Mouse (Mus musculus): ENCODE measurements around the gene Urgcp.

The Urgcp gene

DNA sequence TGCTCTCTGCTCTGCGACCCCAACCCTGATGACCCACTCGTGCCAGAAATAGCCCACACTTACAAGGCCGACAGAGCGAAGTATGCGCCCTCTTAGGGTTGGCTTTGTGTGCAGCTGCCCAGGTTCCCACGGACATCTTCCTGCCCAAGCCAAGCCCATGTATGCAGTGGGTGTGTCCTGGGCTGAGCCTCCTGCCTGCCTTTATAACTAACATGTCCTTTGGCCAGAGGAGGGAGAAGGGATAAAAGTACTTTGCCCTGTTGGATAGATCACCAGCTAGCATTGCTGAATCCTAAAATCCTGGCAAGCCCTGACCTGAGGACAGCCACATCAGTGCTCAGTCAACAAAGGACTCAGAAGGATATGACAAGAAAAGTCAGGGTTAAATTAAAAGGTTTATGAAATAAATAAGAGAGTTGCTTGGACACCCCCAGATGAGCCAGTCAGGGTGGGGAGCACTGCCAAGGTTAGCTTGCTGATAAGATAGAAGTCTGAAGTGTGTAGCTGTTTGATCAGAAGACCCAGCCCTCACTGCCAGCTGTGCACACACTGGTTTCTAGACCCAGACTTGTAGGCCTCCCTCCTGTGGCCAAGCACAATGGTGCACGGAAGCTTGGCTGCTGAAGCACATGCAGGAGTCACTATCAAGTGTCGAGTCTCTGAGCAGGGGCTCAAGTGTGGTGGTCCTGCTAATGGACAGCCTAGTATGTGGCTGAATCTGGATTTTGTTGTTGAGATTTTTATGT lies 20.2 kb upstream of the Urgcp start:
- no peak for DNase-seq

DNA sequence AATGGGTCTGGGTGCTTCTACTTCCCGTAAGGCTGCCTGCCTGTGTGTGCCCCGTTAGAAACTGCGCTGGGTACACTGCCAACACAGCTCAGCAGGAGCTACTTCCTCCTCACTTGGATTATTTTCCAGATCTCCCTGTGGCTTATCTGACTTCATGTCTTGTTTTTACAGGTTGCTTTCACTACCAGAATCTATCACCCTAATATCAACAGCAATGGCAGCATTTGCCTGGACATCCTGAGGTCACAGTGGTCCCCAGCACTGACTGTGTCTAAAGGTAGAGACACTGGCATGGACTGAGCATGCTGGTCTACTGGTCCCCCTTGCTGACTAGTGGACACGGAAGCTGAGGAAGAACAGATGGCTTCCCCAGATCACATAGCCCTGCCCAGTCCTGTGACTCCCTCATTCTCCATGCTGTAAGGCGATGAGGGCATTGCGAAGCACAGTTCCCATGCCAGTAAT lies 17.9 kb upstream of the Urgcp start:
- no peak for DNase-seq

DNA sequence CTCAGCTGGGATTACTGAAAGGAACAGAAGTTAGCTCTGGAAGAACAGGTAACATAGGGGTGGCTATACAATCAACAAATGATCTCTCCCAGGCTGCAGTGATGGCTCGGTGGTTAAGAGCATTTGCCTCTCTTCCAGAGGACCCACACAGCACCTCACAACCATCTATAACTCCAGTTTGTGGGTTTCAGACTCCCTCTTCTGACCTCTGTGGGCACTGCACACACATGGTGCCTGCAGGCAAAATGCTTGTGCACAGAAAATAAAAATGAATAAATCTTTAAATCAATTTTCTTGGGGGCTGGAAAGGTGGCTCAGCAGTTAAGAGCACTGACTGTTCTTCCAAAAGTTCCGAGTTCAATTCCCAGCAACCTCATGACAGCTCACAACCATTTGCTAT lies 16.3 kb upstream of the Urgcp start:
- no peak for DNase-seq

DNA sequence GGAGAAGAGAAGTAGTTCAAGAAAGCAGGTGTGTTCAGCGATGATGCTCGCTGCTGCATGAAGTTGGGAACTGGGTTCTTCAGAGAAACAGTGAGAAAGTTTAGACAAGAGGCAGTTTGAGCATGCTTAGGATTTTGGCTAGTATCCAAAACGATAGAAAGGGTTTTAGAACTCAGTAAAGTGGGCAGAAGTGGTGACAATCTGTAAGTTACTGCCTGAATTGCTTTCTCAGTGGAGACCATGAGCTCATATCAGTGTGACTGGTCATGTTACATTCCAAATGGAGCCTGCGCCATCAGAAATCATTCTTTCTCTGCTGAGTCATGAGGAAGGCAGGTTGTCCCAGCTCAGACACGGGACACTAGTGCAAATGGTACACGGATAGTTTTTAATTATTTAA lies 3.8 kb upstream of the Urgcp start:
- DNase-seq, result no peak

DNA sequence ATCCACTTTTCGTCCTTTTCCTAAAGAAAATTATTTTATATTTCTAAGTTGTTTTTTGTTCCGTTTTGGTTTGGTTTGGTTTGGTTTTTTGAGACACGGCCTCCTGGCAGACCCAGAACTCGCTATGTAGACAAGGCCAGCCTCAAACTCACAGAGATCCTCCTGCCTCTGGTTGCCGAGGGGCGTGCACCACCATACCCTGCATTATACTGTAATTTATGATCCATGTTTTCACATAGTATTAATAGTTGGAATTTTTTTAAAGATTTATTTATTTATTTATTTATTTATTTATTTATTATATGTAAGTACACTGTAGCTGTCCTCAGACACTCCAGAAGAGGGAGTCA lies 432 bp upstream of the Urgcp start:
- no peak for DNase-seq

DNA sequence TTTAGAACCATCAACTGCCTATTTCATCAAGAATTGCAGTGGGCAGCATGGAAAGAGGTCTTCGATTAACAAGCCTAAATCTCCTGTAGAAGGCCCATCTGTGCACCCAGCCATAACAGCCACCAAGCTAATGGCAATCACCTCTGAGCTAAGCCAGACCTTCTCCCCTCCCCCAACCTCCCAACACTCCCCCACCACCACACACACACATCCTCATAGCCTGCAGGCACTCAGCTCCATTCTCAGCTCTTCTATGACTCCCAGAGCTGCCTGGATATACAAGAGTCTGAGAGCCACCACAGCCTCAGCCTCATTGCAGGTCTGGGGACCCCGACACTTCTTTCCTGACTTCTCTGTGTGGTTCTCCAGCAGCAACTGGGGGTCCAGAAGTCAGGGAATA lies 8.4 kb downstream of the Urgcp start:
- DNase-seq, result no peak

DNA sequence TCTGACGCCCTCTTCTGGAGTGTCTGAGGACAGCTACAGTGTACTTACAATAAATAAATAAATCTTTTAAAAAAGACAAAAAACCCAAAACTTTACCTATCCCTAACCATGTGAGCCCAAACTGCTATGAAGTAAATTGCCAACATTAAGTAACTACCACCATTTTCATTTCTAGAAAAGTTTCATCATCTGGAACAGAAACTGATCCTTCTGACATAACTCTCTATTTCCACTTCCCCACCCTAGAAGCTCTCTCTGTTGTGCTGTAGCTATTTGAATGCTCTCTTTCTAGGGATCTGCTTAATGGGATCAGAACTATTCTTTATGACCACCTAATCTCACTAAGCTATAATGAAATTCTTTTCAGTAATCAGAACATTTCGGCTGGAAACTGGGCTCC lies 17.2 kb downstream of the Urgcp start:
- DNase-seq, result no peak

DNA sequence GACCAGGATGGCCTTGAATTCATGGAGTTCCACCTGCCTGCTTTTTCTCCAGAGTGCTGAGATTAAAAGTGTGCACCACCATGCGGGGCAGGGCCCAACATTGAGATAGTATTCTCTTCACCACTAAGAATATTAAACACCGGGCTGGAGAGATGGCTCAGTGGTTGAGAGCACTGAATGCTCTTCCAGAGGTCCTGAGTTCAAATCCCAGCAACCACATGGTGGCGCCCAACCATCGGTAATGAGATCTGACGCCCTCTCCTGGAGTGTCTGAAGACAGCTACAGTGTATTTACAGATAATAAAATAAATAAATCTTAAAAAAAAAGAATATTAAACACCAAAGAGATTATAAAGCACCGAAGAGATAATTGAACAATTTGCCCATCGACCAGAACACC lies 20.1 kb downstream of the Urgcp start:
- DNase-seq, result peak; percentile 29 to 56

DNA sequence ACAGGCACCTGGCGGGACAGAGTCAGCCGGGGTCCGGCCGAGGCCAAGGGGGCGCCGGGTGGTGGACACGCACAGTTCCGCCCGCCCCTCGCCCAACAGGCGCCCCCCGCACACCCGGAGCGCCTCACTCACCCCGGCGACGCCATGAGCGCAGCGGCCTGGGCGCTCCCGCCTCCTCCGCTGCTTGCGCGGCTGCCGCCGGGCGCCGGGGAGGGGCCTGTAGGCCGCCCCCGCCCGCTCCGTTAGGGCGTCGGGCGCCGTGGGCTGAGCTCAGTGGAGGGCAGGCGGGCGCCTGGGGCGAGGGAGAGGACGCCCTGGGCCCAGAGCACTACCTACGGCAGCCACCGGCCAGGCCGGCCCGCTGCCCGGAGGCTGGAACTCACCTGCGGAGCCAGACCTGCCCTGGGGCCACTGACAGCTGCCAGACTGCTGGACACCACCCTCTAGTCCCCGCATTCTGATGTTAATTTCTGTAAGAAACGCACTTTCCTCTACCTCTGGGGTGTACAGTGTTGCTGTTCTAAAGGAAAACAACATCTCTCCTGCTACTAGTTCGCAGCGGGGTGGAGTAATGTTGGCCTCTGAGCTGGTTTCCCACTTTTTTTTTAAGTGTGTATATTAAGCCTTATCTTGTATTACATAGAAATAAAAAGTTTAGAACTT lies 21.1 kb downstream of the Urgcp start:
- peak; percentile 70 to 79 for DNase-seq

DNA sequence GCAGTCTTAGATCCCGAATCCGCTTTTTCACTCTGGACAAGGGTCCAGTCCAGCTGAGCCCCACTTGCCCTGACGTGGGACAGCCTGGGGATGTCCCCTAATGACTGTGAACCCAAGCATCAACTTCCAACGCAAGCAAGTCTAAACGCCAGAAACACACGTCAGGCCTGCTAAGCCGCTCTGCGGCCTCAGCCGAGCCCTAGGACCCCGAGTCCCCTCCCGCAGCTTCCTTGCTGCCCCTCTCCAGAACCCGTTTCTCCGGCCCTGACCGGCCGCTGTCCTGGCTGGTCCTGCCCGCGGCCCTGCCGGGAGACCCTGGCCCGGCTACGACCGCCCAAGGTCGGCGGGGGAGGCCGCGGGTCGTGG lies 21.6 kb downstream of the Urgcp start:
- no peak for DNase-seq

DNA sequence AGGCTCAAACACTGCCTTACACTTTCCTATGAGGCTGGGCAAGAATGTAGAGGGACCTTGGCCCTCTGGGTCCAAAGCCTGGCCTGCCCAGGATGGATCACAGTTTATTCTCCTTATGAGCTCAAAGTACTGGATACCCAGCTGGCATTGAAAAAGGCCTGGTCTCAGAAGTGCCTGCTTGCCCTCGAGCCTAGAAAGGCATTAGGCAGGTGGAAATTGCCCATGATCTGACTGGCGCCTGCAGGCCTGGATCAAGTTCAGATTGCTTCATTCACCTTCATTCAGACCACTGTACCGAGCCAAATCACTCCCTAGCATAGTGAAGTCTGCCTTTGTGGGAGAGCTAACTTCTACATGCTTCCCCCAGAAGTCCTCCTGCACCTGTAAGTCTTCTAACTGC lies 22.3 kb downstream of the Urgcp start:
- DNase-seq, result no peak

DNA sequence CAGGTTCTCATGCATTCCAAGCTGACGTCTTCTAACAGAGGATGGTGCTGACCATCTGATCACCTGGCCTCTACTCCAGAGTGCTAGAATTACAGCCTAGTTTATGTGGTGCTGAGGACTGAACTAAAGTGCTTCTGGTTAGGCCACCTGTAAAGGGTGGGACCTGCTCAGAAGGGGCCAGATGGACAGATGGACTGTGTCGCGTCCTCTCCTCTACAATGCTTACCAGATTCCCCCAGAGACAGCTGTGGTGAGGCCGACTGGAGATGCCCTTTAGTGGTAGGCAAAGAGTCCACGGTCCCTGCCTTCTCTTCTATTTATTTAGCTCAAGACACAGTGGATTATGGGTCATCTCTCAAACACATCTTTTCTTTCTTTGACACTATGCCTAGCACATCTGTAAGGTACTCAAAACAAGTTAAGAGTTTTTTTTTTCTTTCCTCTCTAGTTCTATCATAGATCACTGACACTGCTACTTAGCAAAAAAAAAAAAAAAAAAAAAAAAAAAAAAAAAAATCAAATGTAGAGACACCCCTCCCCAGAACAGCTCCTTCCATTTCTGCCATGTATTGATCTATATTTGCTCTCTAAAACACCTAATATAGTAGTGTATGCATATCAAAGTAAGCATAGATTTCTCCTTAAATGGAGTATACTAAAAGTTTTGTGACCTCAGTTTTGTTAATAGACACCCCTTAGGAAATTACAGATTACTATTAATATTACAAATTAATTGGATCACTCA lies 23.1 kb downstream of the Urgcp start:
- no peak for DNase-seq

DNA sequence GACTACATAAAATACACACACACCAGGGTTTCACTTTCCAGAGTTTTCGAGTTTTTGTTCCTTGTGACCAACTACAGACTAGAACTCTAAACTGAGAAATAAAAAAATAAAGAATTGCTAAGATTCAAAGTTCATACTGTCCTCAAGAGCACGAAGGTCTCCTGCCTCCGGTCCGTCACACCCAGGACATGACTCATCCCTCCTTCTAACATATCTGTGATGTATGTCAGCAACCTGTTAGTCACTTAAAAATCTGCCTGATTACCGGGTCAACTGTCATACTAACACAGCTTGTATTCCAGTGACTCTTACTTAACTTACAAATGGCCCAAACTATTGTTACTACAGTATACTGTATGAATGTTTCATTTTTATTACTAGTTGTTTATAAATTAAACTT lies 25.0 kb downstream of the Urgcp start:
- no peak for DNase-seq

DNA sequence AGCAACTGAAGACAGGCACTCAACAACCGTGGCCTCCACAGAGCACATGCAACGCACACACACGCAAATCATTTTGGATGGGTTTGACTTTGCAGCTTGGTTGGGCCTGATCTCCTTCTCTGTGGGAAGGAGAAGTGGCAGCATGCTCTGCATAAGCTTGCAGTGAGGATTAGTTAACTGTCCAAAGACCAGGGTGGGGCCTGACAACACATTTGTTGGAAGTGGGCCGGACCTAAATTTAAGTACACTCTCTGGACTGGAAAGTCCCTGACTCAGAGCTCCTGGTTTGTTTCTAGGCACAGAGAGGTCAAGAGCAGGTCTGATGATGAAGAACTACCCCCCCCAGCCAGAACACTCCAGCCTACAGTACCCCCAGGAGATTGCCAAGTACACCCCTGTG lies 27.9 kb downstream of the Urgcp start:
- no peak for DNase-seq

DNA sequence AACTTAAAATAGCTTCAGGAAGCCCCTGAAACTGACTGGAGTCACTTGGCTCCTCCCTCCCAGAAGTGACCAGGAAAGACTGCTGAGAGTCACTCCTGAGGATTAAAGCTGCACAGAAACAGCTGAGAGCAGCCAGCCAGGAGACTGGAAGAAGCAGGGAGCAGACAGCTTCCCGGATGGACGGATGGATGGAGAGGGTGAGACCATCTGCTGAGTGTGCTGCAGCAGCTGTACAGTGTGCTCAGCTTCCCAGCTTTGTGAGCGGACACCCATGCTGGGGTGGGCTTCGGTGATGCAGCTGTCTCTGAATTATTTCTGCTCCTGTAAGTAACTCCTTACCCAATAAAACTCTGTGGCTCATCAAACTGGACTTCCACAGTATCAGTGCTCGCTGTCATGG lies 29.8 kb downstream of the Urgcp start:
- no peak for DNase-seq

DNA sequence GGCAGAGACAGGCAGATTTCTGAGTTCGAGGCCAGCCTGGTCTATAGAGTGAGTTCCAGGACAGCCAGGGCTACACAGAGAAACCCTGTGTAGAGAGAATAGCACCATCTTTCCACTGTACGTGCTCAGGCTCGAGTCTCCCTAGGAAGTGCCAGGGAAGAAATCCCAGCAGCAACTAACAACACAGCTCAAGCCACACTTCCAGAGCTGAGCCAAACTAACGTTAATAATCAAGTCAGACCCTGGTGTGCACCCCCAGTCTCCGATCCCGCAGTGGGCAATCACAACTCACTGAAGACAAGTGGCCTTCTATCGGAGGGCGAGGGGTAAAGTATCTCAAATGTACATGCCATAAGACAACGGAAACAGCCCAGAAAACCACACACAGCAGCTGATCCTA lies 32.6 kb downstream of the Urgcp start:
- no peak for DNase-seq

DNA sequence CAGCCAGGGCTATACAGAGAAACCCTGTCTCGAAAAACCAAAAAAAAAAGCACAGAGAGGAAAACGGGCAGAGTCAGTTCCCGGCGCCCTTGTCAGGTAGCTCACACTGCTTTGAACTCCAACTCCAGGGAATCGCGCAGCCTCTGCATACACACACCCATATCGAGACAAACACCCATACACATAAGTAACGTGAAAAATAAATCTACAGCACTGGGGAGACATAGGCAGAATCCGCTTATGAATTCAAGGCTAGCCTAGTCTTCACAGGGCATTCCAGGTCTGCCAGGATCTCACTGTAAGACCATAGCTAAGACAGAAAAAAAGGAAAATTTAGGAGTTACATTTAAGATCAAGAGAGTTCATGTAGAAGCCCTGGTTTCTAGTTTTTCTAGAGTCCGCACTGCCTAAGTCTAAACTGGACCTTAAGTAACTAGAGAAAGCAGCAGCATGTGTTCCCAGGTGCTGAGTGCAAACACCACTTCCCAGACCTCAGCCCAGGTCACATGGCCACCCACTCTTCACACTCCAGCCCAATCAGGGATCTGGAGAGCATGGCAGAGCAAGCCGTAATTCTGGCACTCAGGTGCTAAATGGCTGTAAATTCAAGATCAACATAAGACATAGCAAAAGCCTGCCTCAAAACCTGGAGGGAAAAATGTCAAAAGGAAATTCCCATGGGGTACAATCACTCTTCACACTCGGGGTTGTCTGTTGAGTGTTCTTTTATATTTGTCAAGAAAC lies 43.4 kb downstream of the Urgcp start:
- DNase-seq, result no peak

DNA sequence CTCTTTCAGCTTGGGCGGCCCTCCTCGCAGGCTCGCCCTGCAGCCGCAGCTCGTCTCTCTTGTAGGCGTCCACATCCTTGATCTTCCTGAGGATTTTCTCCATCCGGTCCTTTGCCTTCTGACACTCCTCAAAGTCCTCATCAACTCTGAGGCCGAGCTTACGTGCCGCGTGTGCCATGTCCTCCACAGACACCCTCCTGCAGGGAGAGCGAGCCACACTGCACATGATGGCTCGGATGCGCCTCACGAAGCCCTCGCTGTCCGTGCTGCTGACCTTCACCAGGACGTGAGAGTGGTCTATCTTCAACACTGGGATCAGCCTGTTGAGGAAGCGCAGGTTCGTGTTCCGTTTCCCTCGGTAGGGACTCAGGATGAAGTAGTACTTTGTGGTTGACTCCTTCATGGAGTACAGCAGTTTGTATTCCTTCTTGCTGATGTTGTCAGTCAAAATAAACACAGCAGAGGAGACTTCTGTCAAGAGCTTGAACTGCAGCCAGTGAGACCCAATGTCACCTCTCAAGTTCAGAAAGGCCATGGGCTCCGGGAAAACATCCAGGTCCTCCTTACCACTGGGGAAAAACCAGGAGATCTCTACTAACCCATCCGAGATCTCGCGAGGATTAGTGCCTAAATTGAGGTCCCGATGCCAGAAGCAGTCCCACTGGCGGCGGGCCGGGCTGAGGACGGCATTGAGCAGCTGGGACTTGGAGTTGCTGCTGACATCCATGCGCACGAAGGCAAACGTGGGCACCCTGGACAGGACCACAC lies 45.1 kb downstream of the Urgcp start:
- DNase-seq, result no peak

DNA sequence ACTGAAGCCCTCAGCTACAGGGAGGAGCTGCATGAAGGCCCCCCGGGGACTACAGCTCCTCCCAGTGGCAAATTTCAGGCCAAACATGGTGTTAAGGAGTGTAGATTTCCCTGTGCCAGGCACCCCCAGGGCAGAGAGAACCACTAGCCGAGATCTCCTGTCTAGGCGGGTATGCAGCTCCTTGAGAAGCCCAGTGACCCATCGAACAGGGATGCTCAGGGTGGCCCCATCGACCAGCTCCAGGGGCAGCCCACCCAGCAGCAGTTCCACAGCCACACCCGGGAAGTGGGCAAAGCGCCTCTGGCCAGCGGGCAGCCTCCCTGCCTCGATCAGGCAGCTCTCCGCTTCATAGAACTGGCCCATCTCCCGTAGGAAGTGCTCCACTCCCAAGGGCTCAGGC lies 45.9 kb downstream of the Urgcp start:
- no peak for DNase-seq

DNA sequence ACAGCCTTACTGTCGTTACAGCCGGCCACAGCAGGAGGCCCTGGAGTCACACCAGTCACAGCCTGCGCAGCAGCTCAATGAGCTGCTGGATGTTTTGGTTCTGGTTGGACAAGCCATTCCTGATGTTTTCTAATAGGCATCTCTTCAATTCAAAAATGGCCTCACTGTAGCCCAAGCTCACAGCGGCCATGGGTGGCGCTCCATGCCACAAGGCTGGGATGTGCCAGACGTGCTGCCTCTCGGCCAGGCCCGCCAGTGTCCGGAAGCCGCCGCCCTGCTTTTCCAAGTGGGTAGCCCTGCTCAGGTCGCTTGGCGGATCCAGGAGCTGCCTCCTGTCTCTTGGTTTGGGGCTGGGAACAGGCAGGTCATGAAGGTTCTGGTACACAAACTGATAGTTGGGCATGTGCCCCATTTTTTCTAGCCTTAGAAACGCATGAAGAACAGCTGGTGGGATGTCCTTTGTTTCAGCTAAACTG lies 46.5 kb downstream of the Urgcp start, which contains the start of gene Mrps24:
Gene Mrps24 (minus strand): TSS at position 51 of the 476 bp plus-strand sequence.
- no peak for DNase-seq

DNA sequence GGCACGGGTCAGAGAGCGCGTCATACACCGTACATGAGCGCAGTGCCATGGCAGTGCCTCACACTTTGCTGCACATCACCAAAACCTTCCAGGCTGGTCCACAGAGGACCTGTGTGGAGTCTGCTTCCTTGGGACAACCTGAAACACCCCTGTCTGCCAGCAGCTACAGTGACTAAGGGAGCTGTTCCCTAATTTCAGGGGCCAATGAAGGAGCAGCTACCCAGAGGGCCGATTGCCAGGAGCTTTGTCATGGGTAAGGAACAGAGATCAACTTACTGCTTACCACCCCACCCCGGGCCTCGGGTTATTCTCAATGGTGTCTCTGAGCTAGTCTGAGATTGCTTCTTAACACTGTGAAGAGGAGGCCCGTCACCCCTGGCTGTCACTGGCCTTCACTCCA lies 47.0 kb downstream of the Urgcp start:
- DNase-seq, result no peak
